Mouse (Mus musculus) heart, postnatal 0 days (tissue): Measurements from ENCODE around the gene Sbno2.

ENCODE experiments used
- CTCF ChIP-seq: IDR thresholded peaks from 2 replicates; pipeline ENCODE4 v1.5.1; 2016; ENCODE audit warnings: antibody characterized with exemption, control low read depth, low read depth
- EP300 ChIP-seq: IDR thresholded peaks from 2 replicates; pipeline ENCODE4 v1.6.1; 2016; ENCODE audit warnings: antibody characterized with exemption, low read depth

GRCm38 (mm10) chr10:80013609-80014008, 91.8 kb downstream of the Sbno2 start:
- no peak for TF ChIP-seq CTCF
- TF ChIP-seq EP300, result no peak
